Mouse (Mus musculus) G1E (cell line): Measurements from ENCODE around the gene Prf1.

ENCODE experiments used
- CTCF ChIP-seq: IDR thresholded peaks from 2 replicates; pipeline ENCODE4 v1.5.1; 2012; ENCODE audit warnings: low read depth, low read length, inconsistent platforms, mixed read lengths
- GATA1 ChIP-seq: IDR thresholded peaks from 2 replicates; pipeline ENCODE4 v1.6.1; 2012; ENCODE audit warnings: borderline replicate concordance, low read length, inconsistent platforms, mixed read lengths
- POLR2AphosphoS5 ChIP-seq: IDR thresholded peaks from 2 replicates; pipeline ENCODE4 v1.6.1; 2012; ENCODE audit warnings: low read depth, low read length, inconsistent platforms; ENCODE audit not compliant: insufficient replicate concordance
- TAL1 ChIP-seq: conservative IDR thresholded peaks from 2 replicates; pipeline ENCODE4 v1.6.1; 2012; ENCODE audit warnings: low read depth, low read length, inconsistent platforms, mixed read lengths

GRCm38 (mm10) chr10:61342750-61343149 is 45.1 kb downstream of the Prf1 start:
- no peak for TF ChIP-seq CTCF
- TF ChIP-seq TAL1 = no peak
- TF ChIP-seq GATA1 = no peak
- no peak for TF ChIP-seq POLR2AphosphoS5
